Mouse (Mus musculus): ENCODE measurements around the gene Dab1. TPM values are rescaled to one million over a fixed set of nuclear protein-coding genes. Genes with fewer than 3 reads are reported as not detected.

Gene Dab1
- polyA plus RNA-seq, 1 experiment: not detected

- H3K27ac ChIP-seq (ENCODE audit: insufficient read depth, low read depth, low read length): no peak overlapping the region
- H3K4me1 ChIP-seq (ENCODE audit: control insufficient read depth, insufficient read depth, low read length): peaks cover 17% of the 10 kb centered on the region
- TF ChIP-seq POLR2A (IDR thresholded peaks at IDR 0.05; ENCODE audit: insufficient read depth, low read depth, low read length) (no peak), CTCF (IDR thresholded peaks at IDR 0.05; ENCODE audit: insufficient read depth, low read depth, low read length) (no peak)
- no peak overlapping the region for H3K4me3 ChIP-seq (ENCODE audit: insufficient read depth, low read depth, low read length)
These were observed 1051.6 kb downstream of the Dab1 start for GRCm38 (mm10) chr4:104670741-104671140.

- 30% methylated on average over 3 of the region's 3 CpGs for WGBS
- no peak overlapping the region for H3K4me3 ChIP-seq (ENCODE audit: insufficient read depth, low read depth, low read length)
These were observed 1054.2 kb downstream of the Dab1 start for GRCm38 (mm10) chr4:104673317-104673716.

GRCm38 (mm10) chr4:104674706-104675105 lies 1055.5 kb downstream of the Dab1 start:
- Histone ChIP-seq H3K4me1 (ENCODE audit: control insufficient read depth, insufficient read depth, low read length) (peaks cover 19% of the 10 kb centered on the region), H3K27ac (ENCODE audit: insufficient read depth, low read depth, low read length) (no peak overlapping the region), H3K4me3 (ENCODE audit: insufficient read depth, low read depth, low read length) (no peak overlapping the region)
- 88% methylated on average over 5 of the region's 5 CpGs for WGBS
- TF ChIP-seq POLR2A (IDR thresholded peaks at IDR 0.05; ENCODE audit: insufficient read depth, low read depth, low read length) (no peak), CTCF (IDR thresholded peaks at IDR 0.05; ENCODE audit: insufficient read depth, low read depth, low read length) (no peak)

More at GRCm38 (mm10) chr4:104673317-104673716, 1054.2 kb downstream of the Dab1 start:
- TF ChIP-seq CTCF (IDR thresholded peaks at IDR 0.05; ENCODE audit: insufficient read depth, low read depth, low read length): no peak
- TF ChIP-seq POLR2A (IDR thresholded peaks at IDR 0.05; ENCODE audit: insufficient read depth, low read depth, low read length): no peak
- Histone ChIP-seq H3K4me1 (ENCODE audit: control insufficient read depth, insufficient read depth, low read length) (peaks cover 16% of the 10 kb centered on the region), H3K27ac (ENCODE audit: insufficient read depth, low read depth, low read length) (peak overlapping the region; percentile 66; the same call in 1 of the 2 replicates)

- TF ChIP-seq POLR2A (IDR thresholded peaks at IDR 0.05; ENCODE audit: insufficient read depth, low read depth, low read length): no peak
- no peak for TF ChIP-seq CTCF (IDR thresholded peaks at IDR 0.05; ENCODE audit: insufficient read depth, low read depth, low read length)
- WGBS: 77% methylated on average over 7 of the region's 7 CpGs
- H3K4me3 ChIP-seq (ENCODE audit: insufficient read depth, low read depth, low read length): no peak overlapping the region
- H3K4me1 ChIP-seq (ENCODE audit: control insufficient read depth, insufficient read depth, low read length): peaks cover 14% of the 10 kb centered on the region
- H3K27ac ChIP-seq (ENCODE audit: insufficient read depth, low read depth, low read length): no peak overlapping the region
These were observed 1059.1 kb downstream of the Dab1 start for GRCm38 (mm10) chr4:104678234-104678633.

- TF ChIP-seq POLR2A (IDR thresholded peaks at IDR 0.05; ENCODE audit: insufficient read depth, low read depth, low read length) (no peak), CTCF (IDR thresholded peaks at IDR 0.05; ENCODE audit: insufficient read depth, low read depth, low read length) (no peak)
- 95% methylated on average over 4 of the region's 4 CpGs for WGBS
- H3K4me3 ChIP-seq (ENCODE audit: insufficient read depth, low read depth, low read length): no peak overlapping the region
- H3K27ac ChIP-seq (ENCODE audit: insufficient read depth, low read depth, low read length): no peak overlapping the region
- H3K4me1 ChIP-seq (ENCODE audit: control insufficient read depth, insufficient read depth, low read length): peaks cover 5% of the 10 kb centered on the region; the same call in 1 of the 2 replicates
These were observed 1061.3 kb downstream of the Dab1 start for GRCm38 (mm10) chr4:104680475-104680874.

- Histone ChIP-seq H3K27ac (ENCODE audit: insufficient read depth, low read depth, low read length) (0 out of 2 replicates have a peak overlapping the region, but pooled peaks have one; percentile 16), H3K4me3 (ENCODE audit: insufficient read depth, low read depth, low read length) (no peak overlapping the region), H3K4me1 (ENCODE audit: control insufficient read depth, insufficient read depth, low read length) (peaks cover 20% of the 10 kb centered on the region)
- 53% methylated on average over 18 of the region's 18 CpGs for WGBS
- TF ChIP-seq CTCF (IDR thresholded peaks at IDR 0.05; ENCODE audit: insufficient read depth, low read depth, low read length): no peak
- TF ChIP-seq POLR2A (IDR thresholded peaks at IDR 0.05; ENCODE audit: insufficient read depth, low read depth, low read length): no peak
These were observed 1067.1 kb downstream of the Dab1 start for GRCm38 (mm10) chr4:104686137-104686809.

GRCm38 (mm10) chr4:104689047-104689446 lies 1069.9 kb downstream of the Dab1 start:
- H3K4me3 ChIP-seq (ENCODE audit: insufficient read depth, low read depth, low read length): no peak overlapping the region
- TF ChIP-seq POLR2A (IDR thresholded peaks at IDR 0.05; ENCODE audit: insufficient read depth, low read depth, low read length) (no peak), CTCF (IDR thresholded peaks at IDR 0.05; ENCODE audit: insufficient read depth, low read depth, low read length) (no peak)
- peaks cover 20% of the 10 kb centered on the region for H3K4me1 ChIP-seq (ENCODE audit: control insufficient read depth, insufficient read depth, low read length)
- WGBS: 44% methylated on average over 3 of the region's 3 CpGs
- H3K27ac ChIP-seq (ENCODE audit: insufficient read depth, low read depth, low read length): no peak overlapping the region

- TF ChIP-seq CTCF (IDR thresholded peaks at IDR 0.05; ENCODE audit: insufficient read depth, low read depth, low read length): no peak
- no peak for TF ChIP-seq POLR2A (IDR thresholded peaks at IDR 0.05; ENCODE audit: insufficient read depth, low read depth, low read length)
- 33% methylated on average over 7 of the region's 7 CpGs for WGBS
- Histone ChIP-seq H3K4me3 (ENCODE audit: insufficient read depth, low read depth, low read length) (no peak overlapping the region), H3K27ac (ENCODE audit: insufficient read depth, low read depth, low read length) (peak overlapping the region; percentile 29), H3K4me1 (ENCODE audit: control insufficient read depth, insufficient read depth, low read length) (peaks cover 20% of the 10 kb centered on the region)
These were observed 1071.9 kb downstream of the Dab1 start for GRCm38 (mm10) chr4:104691026-104691425.

GRCm38 (mm10) chr4:104694188-104694587 lies 1075.0 kb downstream of the Dab1 start:
- 83% methylated on average over 11 of the region's 11 CpGs for WGBS
- no peak overlapping the region for H3K4me3 ChIP-seq (ENCODE audit: insufficient read depth, low read depth, low read length)
- H3K4me1 ChIP-seq (ENCODE audit: control insufficient read depth, insufficient read depth, low read length): peaks cover 10% of the 10 kb centered on the region
- no peak overlapping the region for H3K27ac ChIP-seq (ENCODE audit: insufficient read depth, low read depth, low read length)
- no peak for TF ChIP-seq CTCF (IDR thresholded peaks at IDR 0.05; ENCODE audit: insufficient read depth, low read depth, low read length)
- no peak for TF ChIP-seq POLR2A (IDR thresholded peaks at IDR 0.05; ENCODE audit: insufficient read depth, low read depth, low read length)

All from olfactory bulb, adult 2 months (tissue).